Mouse (Mus musculus): ENCODE results near the gene Ube2j2. TPM values are rescaled to one million over a fixed set of nuclear protein-coding genes. Genes with fewer than 3 reads are reported as not detected.

Ube2j2 gene
- 66.6 and 67.0 TPM in 2 replicates for polyA plus RNA-seq (2015; fragmentation: Nextera tagmentation; extraction: Ambion mirVana)

- no peaks in the 10 kb centered on the region for H3K27me3 ChIP-seq (replicated peaks; ENCODE audit: insufficient read depth, low read length)
- WGBS: under 1% methylated on average over 76 of the region's 85 CpGs
- DNase-seq (ENCODE audit: low spot score): peak; percentile 97
Observed at GRCm38 (mm10) chr4:155943534-155944249, at the start of gene Ube2j2. Gene Ube2j2 (plus strand): TSS chr4:155943831.

GRCm38 (mm10) chr4:155894311-155894881 is 49.2 kb upstream of the Ube2j2 start:
- 13% methylated on average over 8 of the region's 8 CpGs for WGBS
- Histone ChIP-seq H3K4me2 (replicated peaks; ENCODE audit: low read depth, low read length) (peak overlapping the region; percentile 97), H3K4me1 (ENCODE audit: insufficient read depth, low read depth, low read length) (peaks cover 29% of the 10 kb centered on the region), H3K27me3 (replicated peaks; ENCODE audit: insufficient read depth, low read length) (no peaks in the 10 kb centered on the region), H3K4me3 (ENCODE audit: low read depth, low read length) (peak overlapping the region; percentile 10; the same call in 1 of the 2 replicates), H3K36me3 (ENCODE audit: insufficient read depth, low read length) (peaks cover 13% of the 10 kb centered on the region; the same call in 1 of the 2 replicates), H3K9ac (replicated peaks; ENCODE audit: low read depth) (no peak overlapping the region), H3K27ac (ENCODE audit: low read length) (peak overlapping the region; percentile 71), H3K9me3 (ENCODE audit: low read length) (no peaks in the 10 kb centered on the region)
- DNase-seq (ENCODE audit: low spot score) (peak; percentile 86), ATAC-seq (peak; percentile 39)
- TF ChIP-seq EP300 (IDR thresholded peaks at IDR 0.05): no peak
- TF ChIP-seq CTCF (IDR thresholded peaks at IDR 0.05): peak; percentile 21; the same call in 1 of the 2 replicates

More at GRCm38 (mm10) chr4:155943534-155944249, at the start of gene Ube2j2:
- Histone ChIP-seq H3K4me1 (ENCODE audit: insufficient read depth, low read depth, low read length) (peaks cover 6% of the 10 kb centered on the region; the same call in 1 of the 2 replicates), H3K4me3 (ENCODE audit: low read depth, low read length) (peak within 1 kb of the TSS; percentile 99), H3K27ac (ENCODE audit: low read length) (peak within 1 kb of the TSS; percentile 90), H3K36me3 (ENCODE audit: insufficient read depth, low read length) (peaks cover 6% of the 10 kb centered on the region; the same call in 1 of the 2 replicates), H3K9me3 (ENCODE audit: low read length) (no peaks in the 10 kb centered on the region), H3K4me2 (replicated peaks; ENCODE audit: low read depth, low read length) (peak within 1 kb of the TSS; percentile 90), H3K9ac (replicated peaks; ENCODE audit: low read depth) (peak within 1 kb of the TSS; percentile 83)
- peak; percentile 99 for ATAC-seq
- peak; percentile 42; the same call in 1 of the 2 replicates for TF ChIP-seq EP300 (IDR thresholded peaks at IDR 0.05)
- TF ChIP-seq CTCF (IDR thresholded peaks at IDR 0.05): peak; percentile 25; the same call in 1 of the 2 replicates

- Histone ChIP-seq H3K4me2 (replicated peaks; ENCODE audit: low read depth, low read length) (peak overlapping the region; percentile 97), H3K27ac (ENCODE audit: low read length) (peak overlapping the region; percentile 71; the same call in 1 of the 2 replicates), H3K4me1 (ENCODE audit: insufficient read depth, low read depth, low read length) (peaks cover 29% of the 10 kb centered on the region), H3K27me3 (replicated peaks; ENCODE audit: insufficient read depth, low read length) (no peaks in the 10 kb centered on the region), H3K9me3 (ENCODE audit: low read length) (no peaks in the 10 kb centered on the region), H3K9ac (replicated peaks; ENCODE audit: low read depth) (no peak overlapping the region; the same call in 1 of the 2 replicates), H3K36me3 (ENCODE audit: insufficient read depth, low read length) (peaks cover 18% of the 10 kb centered on the region; the same call in 1 of the 2 replicates), H3K4me3 (ENCODE audit: low read depth, low read length) (no peak overlapping the region)
- TF ChIP-seq EP300 (IDR thresholded peaks at IDR 0.05) (peak; percentile 22; the same call in 1 of the 2 replicates), CTCF (IDR thresholded peaks at IDR 0.05) (no peak)
- peak; percentile 58 for DNase-seq (ENCODE audit: low spot score)
- WGBS: 41% methylated on average over 6 of the region's 6 CpGs
- ATAC-seq: no peak
Observed at GRCm38 (mm10) chr4:155895216-155895615, 48.4 kb upstream of the Ube2j2 start.

GRCm38 (mm10) chr4:155895826-155896225 is 47.8 kb upstream of the Ube2j2 start:
- peaks cover 18% of the 10 kb centered on the region; the same call in 1 of the 2 replicates for H3K36me3 ChIP-seq (ENCODE audit: insufficient read depth, low read length)
- TF ChIP-seq CTCF (IDR thresholded peaks at IDR 0.05) (no peak), EP300 (IDR thresholded peaks at IDR 0.05) (no peak)
- peaks cover 29% of the 10 kb centered on the region for H3K4me1 ChIP-seq (ENCODE audit: insufficient read depth, low read depth, low read length)
- no peak overlapping the region for H3K9ac ChIP-seq (replicated peaks; ENCODE audit: low read depth)
- 83% methylated on average over 4 of the region's 4 CpGs for WGBS
- no peak for ATAC-seq
- no peak overlapping the region for H3K4me2 ChIP-seq (replicated peaks; ENCODE audit: low read depth, low read length)
- no peak for DNase-seq (ENCODE audit: low spot score)
- H3K9me3 ChIP-seq (ENCODE audit: low read length): no peaks in the 10 kb centered on the region
- no peak overlapping the region for H3K4me3 ChIP-seq (ENCODE audit: low read depth, low read length)
- no peaks in the 10 kb centered on the region for H3K27me3 ChIP-seq (replicated peaks; ENCODE audit: insufficient read depth, low read length)
- H3K27ac ChIP-seq (ENCODE audit: low read length): no peak overlapping the region

GRCm38 (mm10) chr4:155896461-155896860 is 47.2 kb upstream of the Ube2j2 start:
- ATAC-seq (no peak), DNase-seq (ENCODE audit: low spot score) (no peak)
- H3K9ac ChIP-seq (replicated peaks; ENCODE audit: low read depth): no peak overlapping the region
- no peak overlapping the region for H3K4me3 ChIP-seq (ENCODE audit: low read depth, low read length)
- TF ChIP-seq EP300 (IDR thresholded peaks at IDR 0.05): no peak
- no peak for TF ChIP-seq CTCF (IDR thresholded peaks at IDR 0.05)
- no peak overlapping the region for H3K4me2 ChIP-seq (replicated peaks; ENCODE audit: low read depth, low read length)
- H3K4me1 ChIP-seq (ENCODE audit: insufficient read depth, low read depth, low read length): peaks cover 29% of the 10 kb centered on the region
- no peak overlapping the region for H3K27ac ChIP-seq (ENCODE audit: low read length)
- H3K27me3 ChIP-seq (replicated peaks; ENCODE audit: insufficient read depth, low read length): no peaks in the 10 kb centered on the region
- peaks cover 18% of the 10 kb centered on the region; the same call in 1 of the 2 replicates for H3K36me3 ChIP-seq (ENCODE audit: insufficient read depth, low read length)
- no peaks in the 10 kb centered on the region for H3K9me3 ChIP-seq (ENCODE audit: low read length)
- 96% methylated on average over 12 of the region's 12 CpGs for WGBS

GRCm38 (mm10) chr4:155898318-155898717 is 45.3 kb upstream of the Ube2j2 start:
- H3K4me3 ChIP-seq (ENCODE audit: low read depth, low read length): no peak overlapping the region
- no peaks in the 10 kb centered on the region for H3K9me3 ChIP-seq (ENCODE audit: low read length)
- H3K9ac ChIP-seq (replicated peaks; ENCODE audit: low read depth): no peak overlapping the region
- H3K27me3 ChIP-seq (replicated peaks; ENCODE audit: insufficient read depth, low read length): no peaks in the 10 kb centered on the region
- WGBS: 97% methylated on average over 2 of the region's 2 CpGs
- no peak for TF ChIP-seq CTCF (IDR thresholded peaks at IDR 0.05)
- no peak for TF ChIP-seq EP300 (IDR thresholded peaks at IDR 0.05)
- H3K27ac ChIP-seq (ENCODE audit: low read length): no peak overlapping the region
- ATAC-seq (no peak), DNase-seq (ENCODE audit: low spot score) (no peak)
- peaks cover 30% of the 10 kb centered on the region for H3K36me3 ChIP-seq (ENCODE audit: insufficient read depth, low read length)
- peaks cover 28% of the 10 kb centered on the region for H3K4me1 ChIP-seq (ENCODE audit: insufficient read depth, low read depth, low read length)
- no peak overlapping the region for H3K4me2 ChIP-seq (replicated peaks; ENCODE audit: low read depth, low read length)

Data from lung, postnatal 0 days (tissue).